Mouse (Mus musculus): Measurements from ENCODE around the gene Lhx6.

Gene Lhx6

GRCm38 (mm10) chr2:36039297-36039985 lies 65.8 kb downstream of the Lhx6 start:
- DNase-seq (ENCODE audit: low read depth in 2 of 2, low spot score in 2 of 2) = no peak

- DNase-seq (ENCODE audit: low read depth in 2 of 2, low spot score in 2 of 2) = no peak
Observed at GRCm38 (mm10) chr2:36035413-36036081, 69.7 kb downstream of the Lhx6 start.

GRCm38 (mm10) chr2:36034898-36035297 lies 70.3 kb downstream of the Lhx6 start:
- DNase-seq (ENCODE audit: low read depth in 2 of 2, low spot score in 2 of 2) = no peak

GRCm38 (mm10) chr2:36033966-36034365 lies 71.2 kb downstream of the Lhx6 start:
- DNase-seq (ENCODE audit: low read depth in 2 of 2, low spot score in 2 of 2) = no peak

GRCm38 (mm10) chr2:36032884-36033283 lies 72.3 kb downstream of the Lhx6 start:
- no peak for DNase-seq (ENCODE audit: low read depth in 2 of 2, low spot score in 2 of 2)
